In the genomic region with DNA sequence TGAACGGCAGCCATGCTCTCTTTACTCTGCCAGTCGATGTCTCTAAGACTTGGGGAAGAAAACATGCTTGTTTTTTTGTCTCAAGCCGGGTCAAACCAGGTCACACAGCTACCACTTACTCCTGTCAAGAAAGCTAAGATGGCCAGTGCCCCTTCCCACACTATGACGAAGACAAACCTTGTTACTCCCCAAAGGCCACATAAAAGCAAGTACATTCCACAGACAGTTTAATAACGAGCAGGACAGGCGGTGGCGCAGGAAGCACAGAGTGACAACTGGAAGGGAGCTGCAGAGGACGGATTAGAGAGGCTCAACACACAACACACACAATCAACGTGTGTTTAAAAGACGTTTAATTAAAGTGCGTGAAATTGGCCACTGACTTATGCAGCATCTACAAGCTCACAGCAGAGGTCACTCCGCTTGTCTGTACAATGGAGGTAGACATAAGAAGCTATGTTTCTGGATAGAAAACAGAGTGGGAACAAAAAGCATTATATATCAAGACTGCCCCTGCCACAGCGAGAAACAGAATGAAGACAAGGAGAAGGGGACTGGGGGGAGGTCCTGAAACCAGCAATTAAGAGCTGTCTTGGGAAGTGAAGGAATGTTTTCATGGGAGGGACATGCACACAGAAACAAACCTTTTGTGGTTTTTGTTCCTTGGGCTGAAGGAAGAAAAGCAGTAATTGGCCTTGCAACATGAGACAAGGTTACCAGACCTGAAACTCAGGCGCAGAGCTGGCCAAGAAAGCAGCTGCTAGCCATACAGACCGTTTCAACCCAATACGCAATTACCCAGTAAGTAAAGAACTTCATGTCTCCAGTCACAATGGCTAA, we compare ENCODE assay signal across 9 mouse cellular contexts.
A peak's percentile ranks its signal among the peaks of the same experiment; 100 is the strongest.
DNase-seq lines count a peak whose midpoint lies in the region; ATAC-seq lines count a peak whose summit lies in the region.
"Had no signal": no experiment of that assay in that cellular context is flagged by ENCODE, and none has a peak within 500 bp of the region (broad histone marks: within the 10 kb centered on the region; RNA-seq: fewer than 3 reads in every experiment).

No protein-coding gene starts in this region.

- H3K36me3 ChIP-seq in forebrain, embryonic 15.5 days = no peaks in the 10 kb centered on the region
- no peaks in the 10 kb centered on the region for H3K36me3 ChIP-seq in neural tube, embryonic 15.5 days

- no peak overlapping the region for H3K4me2 ChIP-seq in forebrain, embryonic 15.5 days (replicated peaks)
- H3K4me2 ChIP-seq in neural tube, embryonic 15.5 days = no peak overlapping the region

- peaks cover 12% of the 10 kb centered on the region for H3K4me1 ChIP-seq in forebrain, embryonic 15.5 days
- H3K4me1 ChIP-seq in neural tube, embryonic 15.5 days = peaks cover 7% of the 10 kb centered on the region

- peak; percentile 63 to 70 for DNase-seq in right cerebral cortex, postnatal 10 days (ENCODE audit: low spot score in 2 of 2)
- DNase-seq in right cerebral cortex, postnatal 36 days (ENCODE audit: low spot score in 2 of 2) = no peak
- peak; percentile 30 to 49 for DNase-seq in kidney, postnatal 4 days
- DNase-seq in retina, postnatal 1 day = no peak
- DNase-seq in cerebellum, adult 8-10 months = no peak
- no peak for DNase-seq in urinary bladder, adult 18-20 months (ENCODE audit: low spot score in 2 of 2)

- H3K27ac ChIP-seq in forebrain, embryonic 15.5 days (replicated peaks) = peak overlapping the region; percentile 41
- peak overlapping the region; percentile 2; the same call in 1 of the 2 replicates for H3K27ac ChIP-seq in neural tube, embryonic 15.5 days (replicated peaks)

- no peaks in the 10 kb centered on the region for H3K27me3 ChIP-seq in forebrain, embryonic 15.5 days
- no peaks in the 10 kb centered on the region for H3K27me3 ChIP-seq in neural tube, embryonic 15.5 days (replicated peaks)

- no peak overlapping the region for H3K9ac ChIP-seq in forebrain, embryonic 15.5 days (replicated peaks)
- H3K9ac ChIP-seq in neural tube, embryonic 15.5 days (replicated peaks) = no peak overlapping the region

- no peaks in the 10 kb centered on the region for H3K9me3 ChIP-seq in forebrain, embryonic 15.5 days
- H3K9me3 ChIP-seq in neural tube, embryonic 15.5 days (replicated peaks) = no peaks in the 10 kb centered on the region

- 5% methylated on average over 16 of the region's 16 CpGs for WGBS in forebrain, embryonic 15.5 days
- 18% methylated on average over 16 of the region's 16 CpGs for WGBS in neural tube, embryonic 15.5 days

- H3K4me3 ChIP-seq in forebrain, embryonic 15.5 days = no peak overlapping the region
- no peak overlapping the region for H3K4me3 ChIP-seq in neural tube, embryonic 15.5 days (replicated peaks)
- H3K4me3 ChIP-seq: myocyte had no signal

- ATAC-seq in forebrain, embryonic 15.5 days (replicated peaks) = peak; percentile 80
- ATAC-seq in neural tube, embryonic 15.5 days (ENCODE audit: low FRiP score) = peak; percentile 47; the same call in 1 of the 2 replicates

Comparison
In these comparisons a context has a peak if more than half of its experiments do, and no peak if none do; other contexts are left out.
1. DNase-seq: peak in right cerebral cortex, postnatal 10 days (2 of 2) and kidney, postnatal 4 days (2 of 2); none in right cerebral cortex, postnatal 36 days (0 of 2), retina, postnatal 1 day (single experiment), cerebellum, adult 8-10 months (single experiment) and urinary bladder, adult 18-20 months (0 of 2).